Comparison of ENCODE assay signal across 8 mouse cellular contexts in the genomic region with DNA sequence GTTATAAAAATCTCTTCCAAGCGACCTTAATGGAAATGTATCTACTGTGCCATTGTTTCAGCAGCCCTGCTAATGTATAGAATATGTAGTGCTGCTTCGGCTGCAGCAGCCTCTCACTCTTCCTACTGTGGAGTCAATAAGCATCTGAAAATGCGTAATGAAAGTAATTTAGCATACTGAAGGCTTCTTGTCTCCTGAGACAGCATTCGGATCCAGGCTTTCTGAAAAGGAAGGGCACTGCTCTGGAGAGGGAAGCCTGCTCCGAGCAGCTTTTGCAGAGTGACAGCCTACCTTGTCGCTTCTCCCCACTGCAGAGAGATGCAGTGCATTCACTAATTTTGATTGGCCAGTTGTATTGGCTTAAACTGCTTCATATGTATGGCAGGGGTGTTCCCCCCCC. TPM values are rescaled to one million over a fixed set of nuclear protein-coding genes. Genes with fewer than 3 reads are reported as not detected.
DNase-seq lines count a peak whose midpoint lies in the region; ATAC-seq and TF ChIP-seq lines count a peak whose summit lies in the region.

A gene (minus strand): TSS at position 348 of the 400 bp plus-strand sequence.

- no peak within 1 kb of the TSS for H3K4me3 ChIP-seq in intestine, embryonic 15.5 days (replicated peaks)
- H3K4me3 ChIP-seq in intestine, postnatal 0 days (ENCODE audit: low read depth, low read length) = no peak within 1 kb of the TSS
- H3K4me3 ChIP-seq in heart, embryonic 11.5 days (ENCODE audit: low read depth, low read length) = peak within 1 kb of the TSS; percentile 36
- peak within 1 kb of the TSS; percentile 52 for H3K4me3 ChIP-seq in neural tube, embryonic 15.5 days (replicated peaks)

- TF ChIP-seq CTCF in intestine, postnatal 0 days (IDR thresholded peaks at IDR 0.05; ENCODE audit: low read depth) = no peak

- no peak within 1 kb of the TSS for H3K4me2 ChIP-seq in intestine, embryonic 15.5 days (replicated peaks)
- no peak within 1 kb of the TSS; the same call in 1 of the 2 replicates for H3K4me2 ChIP-seq in intestine, postnatal 0 days (replicated peaks; ENCODE audit: low read depth)
- peak within 1 kb of the TSS; percentile 43 for H3K4me2 ChIP-seq in heart, embryonic 11.5 days
- peak within 1 kb of the TSS; percentile 56 for H3K4me2 ChIP-seq in neural tube, embryonic 15.5 days

- H3K4me1 ChIP-seq in intestine, embryonic 15.5 days (replicated peaks) = no peaks in the 10 kb centered on the region
- H3K4me1 ChIP-seq in intestine, postnatal 0 days (replicated peaks; ENCODE audit: control insufficient read depth, insufficient read depth, low read length) = no peaks in the 10 kb centered on the region; the same call in 1 of the 2 replicates
- H3K4me1 ChIP-seq in heart, embryonic 11.5 days (ENCODE audit: control insufficient read depth, insufficient read depth, low read length) = no peaks in the 10 kb centered on the region
- H3K4me1 ChIP-seq in neural tube, embryonic 15.5 days = peaks cover 13% of the 10 kb centered on the region; the same call in 1 of the 2 replicates

- no peak within 1 kb of the TSS for H3K9ac ChIP-seq in intestine, embryonic 15.5 days
- H3K9ac ChIP-seq in intestine, postnatal 0 days (ENCODE audit: low read depth, low read length) = no peak within 1 kb of the TSS
- peak within 1 kb of the TSS; percentile 62 for H3K9ac ChIP-seq in heart, embryonic 11.5 days (ENCODE audit: low read depth, low read length)
- H3K9ac ChIP-seq in neural tube, embryonic 15.5 days (replicated peaks) = peak within 1 kb of the TSS; percentile 68

- ATAC-seq in intestine, embryonic 15.5 days = peak; percentile 34; the same call in 1 of the 2 replicates
- no peak for ATAC-seq in intestine, postnatal 0 days
- no peak for ATAC-seq in heart, embryonic 11.5 days (replicated peaks; ENCODE audit: insufficient number of reproducible peaks, low FRiP score, low TSS enrichment)
- ATAC-seq in neural tube, embryonic 15.5 days (ENCODE audit: low FRiP score) = peak; percentile 95

- H3K36me3 ChIP-seq in intestine, embryonic 15.5 days = no peaks in the 10 kb centered on the region
- H3K36me3 ChIP-seq in intestine, postnatal 0 days (ENCODE audit: control insufficient read depth, insufficient read depth) = no peaks in the 10 kb centered on the region
- 0 out of 2 replicates have a peak, but pooled peaks cover 2% of the 10 kb centered on the region for H3K36me3 ChIP-seq in heart, embryonic 11.5 days (ENCODE audit: control insufficient read depth, insufficient read depth, low read length)
- H3K36me3 ChIP-seq in neural tube, embryonic 15.5 days = peaks cover 3% of the 10 kb centered on the region; the same call in 1 of the 2 replicates

- no peak within 1 kb of the TSS for H3K27ac ChIP-seq in intestine, embryonic 15.5 days
- no peak within 1 kb of the TSS for H3K27ac ChIP-seq in intestine, postnatal 0 days (ENCODE audit: low read depth, low read length)
- peak within 1 kb of the TSS; percentile 47 for H3K27ac ChIP-seq in heart, embryonic 11.5 days (ENCODE audit: low read depth, low read length)
- H3K27ac ChIP-seq in neural tube, embryonic 15.5 days (replicated peaks) = peak within 1 kb of the TSS; percentile 91

- WGBS in intestine, embryonic 15.5 days = 46% methylated on average over 6 of the region's 6 CpGs
- 40% methylated on average over 6 of the region's 6 CpGs for WGBS in intestine, postnatal 0 days
- WGBS in heart, embryonic 11.5 days (ENCODE audit: insufficient replicate concordance) = 31% methylated on average over 6 of the region's 6 CpGs
- 9% methylated on average over 6 of the region's 6 CpGs for WGBS in neural tube, embryonic 15.5 days

- H3K9me3 ChIP-seq in intestine, embryonic 15.5 days = no peaks in the 10 kb centered on the region
- no peaks in the 10 kb centered on the region for H3K9me3 ChIP-seq in intestine, postnatal 0 days (ENCODE audit: control insufficient read depth)
- H3K9me3 ChIP-seq in heart, embryonic 11.5 days (replicated peaks; ENCODE audit: control insufficient read depth, low read length) = no peaks in the 10 kb centered on the region
- no peaks in the 10 kb centered on the region for H3K9me3 ChIP-seq in neural tube, embryonic 15.5 days (replicated peaks)

- no peaks in the 10 kb centered on the region for H3K27me3 ChIP-seq in intestine, embryonic 15.5 days (replicated peaks)
- no peaks in the 10 kb centered on the region for H3K27me3 ChIP-seq in intestine, postnatal 0 days (replicated peaks; ENCODE audit: control insufficient read depth, insufficient read depth, low read length)
- no peaks in the 10 kb centered on the region for H3K27me3 ChIP-seq in heart, embryonic 11.5 days (ENCODE audit: control insufficient read depth, insufficient read depth, low read length)
- H3K27me3 ChIP-seq in neural tube, embryonic 15.5 days (replicated peaks) = no peaks in the 10 kb centered on the region

- peak; percentile 50 to 72 for DNase-seq in layer of hippocampus, postnatal 14 days (ENCODE audit: low spot score in 2 of 2)
- DNase-seq in adipocyte (ENCODE audit: low spot score) = no peak
- DNase-seq in kidney, adult 9 months = no peak
- no peak for DNase-seq in kidney, adult 8-10 months

RNA-seq across cellular contexts. Expression of the gene that starts here (rescaled TPM):
- 3.6 and 5.1 TPM in 2 replicates for polyA plus RNA-seq in intestine, embryonic 15.5 days (2015; fragmentation: Nextera tagmentation; extraction: Ambion mirVana)
- 3.2 and 3.5 TPM in 2 replicates for polyA plus RNA-seq in intestine, postnatal 0 days (2015; fragmentation: Nextera tagmentation; extraction: Ambion mirVana)
- 17.6 and 19.5 TPM in 2 replicates for polyA plus RNA-seq in heart, embryonic 11.5 days (2014; fragmentation: Nextera tagmentation; extraction: Ambion mirVana)
- 10 to 100 TPM; 68.4 to 69.0 TPM for total RNA-seq in layer of hippocampus, postnatal 14 days (2021)
- 19.6 and 22.4 TPM in 2 replicates for polyA plus RNA-seq in neural tube, embryonic 15.5 days (2015; fragmentation: Nextera tagmentation; extraction: Ambion mirVana)

Comparison
In these comparisons a context has a peak if more than half of its experiments do, and no peak if none do; other contexts are left out.
1. ATAC-seq: peak in intestine, embryonic 15.5 days (single experiment) and neural tube, embryonic 15.5 days (single experiment); none in intestine, postnatal 0 days (single experiment) and heart, embryonic 11.5 days (single experiment).
2. H3K27ac ChIP-seq: peak in heart, embryonic 11.5 days (single experiment) and neural tube, embryonic 15.5 days (single experiment); none in intestine, embryonic 15.5 days (single experiment) and intestine, postnatal 0 days (single experiment).
3. H3K4me2 ChIP-seq: peak in heart, embryonic 11.5 days (single experiment) and neural tube, embryonic 15.5 days (single experiment); none in intestine, embryonic 15.5 days (single experiment) and intestine, postnatal 0 days (single experiment).
4. H3K4me3 ChIP-seq: peak in heart, embryonic 11.5 days (single experiment) and neural tube, embryonic 15.5 days (single experiment); none in intestine, embryonic 15.5 days (single experiment) and intestine, postnatal 0 days (single experiment).
5. H3K9ac ChIP-seq: peak in heart, embryonic 11.5 days (single experiment) and neural tube, embryonic 15.5 days (single experiment); none in intestine, embryonic 15.5 days (single experiment) and intestine, postnatal 0 days (single experiment).
6. DNase-seq: peak in layer of hippocampus, postnatal 14 days (2 of 2); none in adipocyte (single experiment), kidney, adult 9 months (single experiment) and kidney, adult 8-10 months (0 of 2).